Mouse (Mus musculus): Measurements from ENCODE around the gene Scgb1b19. TPM values are rescaled to one million over a fixed set of nuclear protein-coding genes. Genes with fewer than 3 reads are reported as not detected.
"Not testable (repeated sequence)": the region's sequence is repeated elsewhere in the genome, so short reads cannot be mapped to it uniquely, and the experiment has no call there.

Gene Scgb1b19
- not detected in 2 replicates for polyA plus RNA-seq (2015; fragmentation: Nextera tagmentation; extraction: Ambion mirVana)

DNA sequence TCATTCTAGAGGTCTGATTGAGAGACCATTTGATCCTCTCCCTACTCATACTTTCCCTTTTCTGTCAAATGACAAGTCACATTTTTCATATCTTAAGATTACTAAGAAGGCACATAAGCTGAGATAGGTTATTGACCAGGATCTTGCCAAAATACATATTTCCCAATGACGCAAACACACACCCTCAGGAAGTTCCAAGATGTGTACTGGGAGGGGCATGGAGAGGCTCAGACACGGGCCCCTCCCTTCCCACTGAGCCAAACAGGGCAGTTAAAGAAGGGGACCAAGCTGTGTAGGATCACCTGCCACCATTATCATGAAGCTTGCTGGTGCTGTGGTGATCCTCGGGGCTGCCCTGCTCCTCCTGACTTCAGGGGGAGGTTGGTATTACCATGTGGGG lies at the start of gene Scgb1b19:
TSS of gene Scgb1b19 (plus strand) at position 301 of the 400 bp plus-strand sequence.
- H3K4me3 ChIP-seq (ENCODE audit: low read length); H3K27me3 ChIP-seq (ENCODE audit: insufficient read depth, low read length); H3K4me1 ChIP-seq (ENCODE audit: insufficient read depth, low read length); H3K9me3 ChIP-seq (ENCODE audit: low read length); H3K9ac ChIP-seq (replicated peaks; ENCODE audit: low read length); ATAC-seq (ENCODE audit: low FRiP score, low TSS enrichment); H3K4me2 ChIP-seq (replicated peaks; ENCODE audit: low read depth, low read length); H3K27ac ChIP-seq (ENCODE audit: low read length); H3K36me3 ChIP-seq (ENCODE audit: insufficient read depth, low read length): not testable (repeated sequence)
- WGBS: 100% methylated on average over 2 of the region's 3 CpGs

- ATAC-seq (ENCODE audit: low FRiP score, low TSS enrichment); H3K9me3 ChIP-seq (ENCODE audit: low read length); H3K9ac ChIP-seq (replicated peaks; ENCODE audit: low read length); H3K36me3 ChIP-seq (ENCODE audit: insufficient read depth, low read length); H3K27me3 ChIP-seq (ENCODE audit: insufficient read depth, low read length); H3K4me1 ChIP-seq (ENCODE audit: insufficient read depth, low read length); H3K4me2 ChIP-seq (replicated peaks; ENCODE audit: low read depth, low read length); H3K27ac ChIP-seq (ENCODE audit: low read length); H3K4me3 ChIP-seq (ENCODE audit: low read length): not testable (repeated sequence)
Measured at GRCm38 (mm10) chr7:33280238-33280637, 6.9 kb upstream of the Scgb1b19 start, which contains the start of gene Scgb2b19. Scgb2b19 (minus strand) TSS chr7:33280338.

Other genes with a start within 250 kb of the Scgb1b19 start
- not detected in 2 replicates for gene Scgb2b17, start 230.7 kb upstream of the Scgb1b19 start, polyA plus RNA-seq (2015; fragmentation: Nextera tagmentation; extraction: Ambion mirVana)
- gene Scgb1b17, start 223.8 kb upstream of the Scgb1b19 start, polyA plus RNA-seq (2015; fragmentation: Nextera tagmentation; extraction: Ambion mirVana): not detected in 2 replicates
- gene Scgb2b18, start 113.4 kb upstream of the Scgb1b19 start, polyA plus RNA-seq (2015; fragmentation: Nextera tagmentation; extraction: Ambion mirVana): not detected in 2 replicates
- not detected in 2 replicates for gene Scgb1b18, start 101.7 kb upstream of the Scgb1b19 start, polyA plus RNA-seq (2015; fragmentation: Nextera tagmentation; extraction: Ambion mirVana)
- gene Scgb2b19, start 7.0 kb upstream of the Scgb1b19 start, polyA plus RNA-seq (2015; fragmentation: Nextera tagmentation; extraction: Ambion mirVana): not detected in 2 replicates
- not detected in 2 replicates for gene Scgb2b20, start 79.0 kb downstream of the Scgb1b19 start, polyA plus RNA-seq (2015; fragmentation: Nextera tagmentation; extraction: Ambion mirVana)
- not detected in 2 replicates for gene Scgb1b20, start 85.9 kb downstream of the Scgb1b19 start, polyA plus RNA-seq (2015; fragmentation: Nextera tagmentation; extraction: Ambion mirVana)
- not detected in 2 replicates for gene Scgb2b21, start 233.2 kb downstream of the Scgb1b19 start, polyA plus RNA-seq (2015; fragmentation: Nextera tagmentation; extraction: Ambion mirVana)

Measured in kidney, embryonic 16.5 days (tissue).